Mouse (Mus musculus) ES-Bruce4 (cell line): ENCODE measurements at regions not wholly inside any gene's neighbourhood (a gene's known extent, or its start where the extent isn't known, plus 50 kb on each side); places are given as distances from the start of the nearest gene placed in this dataset.

Experiments
- H3K27ac ChIP-seq: 2 replicates; pipeline ENCODE4 v1.5.1; 2012; ENCODE audit warnings: low read length, inconsistent platforms; ENCODE audit not compliant: insufficient read depth
- H3K27me3 ChIP-seq: 2 replicates; pipeline ENCODE4 v1.6.1; 2012; ENCODE audit warnings: mild to moderate bottlenecking, low read length, inconsistent platforms; ENCODE audit not compliant: control insufficient read depth, poor library complexity, insufficient read depth, severe bottlenecking
- H3K36me3 ChIP-seq: 2 replicates; pipeline ENCODE4 v1.6.1; 2012; ENCODE audit warnings: inconsistent platforms, mild to moderate bottlenecking, low read length, moderate library complexity; ENCODE audit not compliant: control insufficient read depth, poor library complexity, insufficient read depth, severe bottlenecking
- H3K4me1 ChIP-seq: one replicate; pipeline ENCODE4 v1.8.1; 2011; ENCODE audit warnings: low read length; ENCODE audit not compliant: control insufficient read depth, insufficient read depth
- H3K4me3 ChIP-seq: 2 replicates; pipeline ENCODE4 v1.5.1; 2011; ENCODE audit warnings: low read depth, mild to moderate bottlenecking, low read length
- H3K9ac ChIP-seq: 2 replicates; pipeline ENCODE4 v1.6.1; 2012; ENCODE audit warnings: low read depth, mild to moderate bottlenecking, inconsistent platforms; ENCODE audit not compliant: poor library complexity, severe bottlenecking
- H3K9me3 ChIP-seq: replicated peaks from 2 replicates; pipeline ENCODE4 v1.6.1; 2012; ENCODE audit warnings: mild to moderate bottlenecking, low read length, inconsistent platforms; ENCODE audit not compliant: control insufficient read depth, poor library complexity, insufficient read depth, severe bottlenecking
- CTCF ChIP-seq: IDR thresholded peaks from one replicate; pipeline ENCODE4 v1.8.1; 2011; ENCODE audit warnings: low read depth, low read length
- EP300 ChIP-seq: IDR thresholded peaks from 2 replicates; pipeline ENCODE4 v1.6.1; 2011; ENCODE audit warnings: low read depth, low read length; ENCODE audit not compliant: insufficient read depth
- POLR2A ChIP-seq: IDR thresholded peaks from one replicate; pipeline ENCODE4 v1.8.1; 2011; ENCODE audit warnings: low read length; ENCODE audit not compliant: insufficient read depth

GRCm38 (mm10) chr13:10991151-10991550, 630.5 kb upstream of the Chrm3 start:
- H3K4me1 ChIP-seq, result no peaks in the 10 kb centered on the region
- no peaks in the 10 kb centered on the region for H3K36me3 ChIP-seq
- TF ChIP-seq EP300 (no peak), CTCF (no peak), POLR2A (no peak)
- no peaks in the 10 kb centered on the region for H3K27me3 ChIP-seq
- H3K27ac ChIP-seq, result no peak overlapping the region
- no peak overlapping the region for H3K9ac ChIP-seq
- no peaks in the 10 kb centered on the region for H3K9me3 ChIP-seq
- H3K4me3 ChIP-seq, result no peak overlapping the region

GRCm38 (mm10) chr13:10990503-10991025, 629.9 kb upstream of the Chrm3 start:
- H3K27me3 ChIP-seq, result no peaks in the 10 kb centered on the region
- no peaks in the 10 kb centered on the region for H3K9me3 ChIP-seq
- no peaks in the 10 kb centered on the region for H3K36me3 ChIP-seq
- H3K4me3 ChIP-seq, result no peak overlapping the region
- no peak overlapping the region for H3K9ac ChIP-seq
- no peak for TF ChIP-seq POLR2A
- TF ChIP-seq EP300, result no peak
- TF ChIP-seq CTCF, result no peak
- no peaks in the 10 kb centered on the region for H3K4me1 ChIP-seq
- no peak overlapping the region for H3K27ac ChIP-seq

- Histone ChIP-seq H3K27ac (no peak overlapping the region), H3K27me3 (no peaks in the 10 kb centered on the region), H3K9me3 (no peaks in the 10 kb centered on the region), H3K9ac (no peak overlapping the region), H3K4me3 (no peak overlapping the region), H3K4me1 (no peaks in the 10 kb centered on the region), H3K36me3 (no peaks in the 10 kb centered on the region)
- TF ChIP-seq POLR2A (no peak), CTCF (no peak), EP300 (no peak)
Measured at GRCm38 (mm10) chr13:10989095-10989814, 628.6 kb upstream of the Chrm3 start.

GRCm38 (mm10) chr13:10983736-10984135, 623.1 kb upstream of the Chrm3 start:
- H3K36me3 ChIP-seq, result no peaks in the 10 kb centered on the region
- no peaks in the 10 kb centered on the region for H3K27me3 ChIP-seq
- H3K27ac ChIP-seq, result no peak overlapping the region

GRCm38 (mm10) chr13:10982543-10982942, 621.9 kb upstream of the Chrm3 start:
- TF ChIP-seq POLR2A, result no peak
- H3K4me3 ChIP-seq, result no peak overlapping the region
- H3K27ac ChIP-seq, result no peak overlapping the region
- no peaks in the 10 kb centered on the region for H3K9me3 ChIP-seq
- no peaks in the 10 kb centered on the region for H3K4me1 ChIP-seq
- H3K36me3 ChIP-seq, result no peaks in the 10 kb centered on the region
- H3K9ac ChIP-seq, result no peak overlapping the region
- H3K27me3 ChIP-seq, result no peaks in the 10 kb centered on the region

More at GRCm38 (mm10) chr13:10983736-10984135, 623.1 kb upstream of the Chrm3 start:
- Histone ChIP-seq H3K4me3 (no peak overlapping the region), H3K9me3 (no peaks in the 10 kb centered on the region), H3K9ac (no peak overlapping the region), H3K4me1 (no peaks in the 10 kb centered on the region)
- TF ChIP-seq POLR2A (no peak), CTCF (no peak), EP300 (no peak)

- TF ChIP-seq CTCF (no peak), EP300 (no peak), POLR2A (no peak)
- Histone ChIP-seq H3K27ac (no peak overlapping the region), H3K9ac (no peak overlapping the region), H3K27me3 (no peaks in the 10 kb centered on the region), H3K36me3 (no peaks in the 10 kb centered on the region), H3K4me1 (no peaks in the 10 kb centered on the region), H3K4me3 (no peak overlapping the region), H3K9me3 (no peaks in the 10 kb centered on the region)
Measured at GRCm38 (mm10) chr13:10971932-10972331, 611.3 kb upstream of the Chrm3 start.
